Mouse (Mus musculus) stomach, adult 2 months (tissue): ENCODE measurements around the gene Il18rap. TPM values are rescaled to one million over a fixed set of nuclear protein-coding genes. Genes with fewer than 3 reads are reported as not detected.

ENCODE experiments used
- polyA plus RNA-seq: library from polyadenylated mRNA; depleted of rRNA; stranded (reverse); fragments of >200 nt; gene quantifications from 2 replicates; pipeline ENCODE4 v1.2.3, GENCODE M21; 2012; rRNA removed

Gene Il18rap
- 0.01 TPM in 1 of 2 replicates, not detected in the other for polyA plus RNA-seq

GRCm38 (mm10) chr1:40514851-40515585, at the start of gene Il18rap:
TSS of gene Il18rap (plus strand) at chr1:40515362.

GRCm38 (mm10) chr1:40465477-40466430, 49.4 kb upstream of the Il18rap start, which contains the start of gene Il18r1:
TSS of gene Il18r1 (plus strand) at chr1:40465552.

GRCm38 (mm10) chr1:40579784-40580183, 64.6 kb downstream of the Il18rap start, which contains the start of gene Slc9a4:
TSS of gene Slc9a4 (plus strand) at chr1:40580081.

Other genes with a start within 250 kb of the Il18rap start
- gene Il1rl2, start 190.8 kb upstream of the Il18rap start, polyA plus RNA-seq: 0.63 and 1.2 TPM in 2 replicates
- gene Il1rl1, start 85.8 kb upstream of the Il18rap start, polyA plus RNA-seq: 0.95 and 1.0 TPM in 2 replicates
- 0.52 and 0.73 TPM in 2 replicates for gene Il18r1, start 49.8 kb upstream of the Il18rap start, polyA plus RNA-seq
- gene Slc9a4, start 64.7 kb downstream of the Il18rap start, polyA plus RNA-seq: 24.6 and 57.8 TPM in 2 replicates
- 35.3 and 56.0 TPM in 2 replicates for gene Slc9a2, start 165.2 kb downstream of the Il18rap start, polyA plus RNA-seq